Mouse (Mus musculus): Measurements from ENCODE around the gene Rprd1b.

The Rprd1b gene

DNA sequence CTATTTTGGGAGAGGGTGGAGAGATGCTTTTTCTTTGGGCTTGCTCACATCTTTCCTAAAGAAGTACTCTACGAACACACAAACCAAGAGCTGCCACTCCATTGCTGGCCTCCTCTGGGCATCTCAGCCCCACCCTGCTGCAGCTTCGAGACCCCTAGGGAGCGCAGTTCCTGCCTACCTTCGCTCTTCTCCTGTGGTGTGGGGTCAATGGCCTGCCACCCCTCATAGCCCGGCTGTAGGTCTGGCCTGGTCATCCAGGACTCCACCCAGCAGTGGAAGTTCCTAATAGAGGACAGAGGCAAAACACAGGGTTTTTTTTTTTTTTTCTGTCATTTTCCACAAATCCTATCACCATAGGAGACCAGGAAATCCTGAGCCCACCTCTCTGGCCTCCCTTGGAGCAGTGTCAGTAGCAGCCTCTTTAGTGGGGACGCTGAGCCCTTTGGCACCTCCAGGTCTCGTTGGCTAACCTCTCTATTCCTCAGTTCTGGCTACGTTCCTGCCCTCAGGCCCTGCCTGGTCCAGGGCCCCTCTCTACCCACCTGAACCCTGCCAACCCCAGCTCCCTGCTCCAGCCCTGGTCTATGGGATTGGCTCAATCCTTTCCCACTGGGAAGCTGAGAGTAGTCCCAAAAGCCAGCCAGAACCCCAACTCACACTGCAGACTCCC is 100.3 kb downstream of the Rprd1b start:
- DNase-seq, result no peak

DNA sequence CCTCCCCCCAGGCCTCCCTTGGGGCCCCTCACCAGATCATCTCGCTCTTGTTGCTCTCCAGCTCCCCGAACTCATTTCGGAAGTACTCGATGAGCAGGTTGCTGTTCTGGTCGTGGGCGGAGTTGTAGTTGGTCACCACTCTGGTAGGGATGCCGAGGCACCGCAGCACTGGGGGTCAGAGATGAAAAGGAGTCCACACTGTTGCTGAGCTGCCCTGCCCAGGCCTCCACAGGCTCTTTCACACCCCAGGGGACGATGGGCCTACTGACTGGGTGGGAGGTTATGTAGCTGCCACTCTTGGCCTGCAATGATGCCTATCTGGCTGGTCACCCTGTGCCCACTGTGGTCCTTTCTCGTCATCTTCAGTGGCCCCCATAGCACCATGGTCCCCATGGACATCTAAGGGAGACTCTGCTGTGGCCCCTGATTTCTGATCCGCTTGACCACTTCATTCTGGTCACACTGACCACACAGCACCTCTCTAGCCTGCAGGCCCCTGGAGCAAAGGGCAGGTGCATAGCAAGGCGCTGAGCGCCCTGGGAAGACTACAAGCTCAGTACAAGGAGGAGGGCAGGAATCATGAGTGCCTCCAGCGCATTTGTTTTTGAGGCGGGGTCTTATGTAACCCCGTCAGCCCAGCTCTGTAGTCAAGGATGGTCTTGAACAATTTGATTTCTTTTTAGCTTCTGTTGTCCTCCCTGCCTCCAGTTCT is 101.2 kb downstream of the Rprd1b start:
- peak; percentile 50 to 84 for DNase-seq

DNA sequence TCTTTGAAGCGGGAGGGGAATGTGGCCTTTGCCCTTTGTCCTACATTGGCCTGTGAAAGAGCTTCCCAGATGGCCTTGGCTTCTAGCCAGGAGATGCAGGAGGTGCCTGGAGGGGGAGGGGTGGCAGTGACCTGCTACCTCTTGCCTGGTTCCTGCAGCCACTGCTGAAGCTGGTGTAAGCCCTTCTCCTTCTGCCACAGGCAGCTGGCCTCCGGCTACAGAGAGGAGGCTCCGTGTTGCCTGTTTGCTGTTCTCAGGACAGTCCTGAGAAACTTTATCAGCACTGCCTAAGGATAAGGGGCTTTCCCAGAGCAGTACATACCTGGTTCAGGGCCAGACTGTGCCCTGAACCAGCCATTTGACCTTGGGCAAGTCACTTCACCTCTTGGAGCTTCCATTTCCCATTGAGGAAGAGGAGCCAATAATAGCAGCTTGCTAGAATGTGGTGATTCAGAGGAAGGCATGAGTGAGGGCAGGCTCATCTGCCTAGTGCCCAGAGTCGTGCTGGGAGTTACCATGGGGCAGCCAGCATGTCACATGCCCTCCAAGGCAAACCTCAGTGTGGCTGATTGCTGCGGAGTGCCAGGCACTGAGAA is 102.2 kb downstream of the Rprd1b start:
- peak; percentile 97 for DNase-seq

DNA sequence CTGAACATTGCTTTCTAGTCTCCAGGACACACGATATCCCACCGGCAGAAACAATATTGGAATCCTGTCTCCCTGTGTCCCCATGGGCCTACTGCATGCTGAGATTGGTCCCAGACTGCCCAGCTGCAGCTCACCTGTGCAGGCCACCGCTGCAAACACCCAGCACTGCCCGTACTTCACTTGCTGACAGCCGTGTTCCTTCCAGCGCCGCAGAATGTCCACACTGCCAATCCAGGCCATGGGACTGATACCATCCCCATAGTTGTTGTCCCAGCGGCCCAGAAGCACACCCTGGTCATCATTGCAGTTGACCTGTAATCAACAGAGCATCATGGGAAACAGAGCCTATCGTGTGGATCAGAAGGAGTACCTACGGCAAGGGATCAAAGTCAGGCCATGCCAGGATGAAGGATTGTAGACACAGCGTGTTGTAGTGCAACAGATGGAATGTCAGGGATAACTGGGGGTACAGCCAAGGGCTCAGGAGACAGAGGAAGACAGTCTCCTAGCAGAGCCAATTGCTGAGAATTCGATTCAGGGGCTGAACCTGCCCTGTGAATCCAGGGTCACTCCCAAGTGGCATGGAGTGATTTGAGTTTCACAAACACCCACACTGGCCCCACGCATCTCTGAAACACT is 103.0 kb downstream of the Rprd1b start:
- no peak for DNase-seq

DNA sequence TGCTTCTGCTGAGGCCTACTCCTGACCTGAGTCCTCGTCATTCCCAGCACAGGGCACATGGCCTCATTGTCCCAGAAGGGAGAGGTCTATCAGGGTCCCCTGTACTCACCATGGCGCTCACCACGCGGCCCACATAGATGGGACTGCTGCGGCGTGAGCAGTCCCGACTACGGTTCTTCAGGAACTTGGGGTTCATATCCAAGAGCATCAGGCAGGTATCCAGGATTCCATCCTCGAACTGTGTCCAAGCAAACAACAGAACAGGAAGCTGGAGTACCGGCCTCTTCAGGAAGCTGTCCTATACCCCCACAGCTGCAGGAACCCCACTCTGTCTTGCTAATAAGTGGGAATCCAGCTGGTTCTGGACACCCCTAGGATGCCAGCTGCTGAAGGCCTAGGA is 104.0 kb downstream of the Rprd1b start:
- no peak for DNase-seq

DNA sequence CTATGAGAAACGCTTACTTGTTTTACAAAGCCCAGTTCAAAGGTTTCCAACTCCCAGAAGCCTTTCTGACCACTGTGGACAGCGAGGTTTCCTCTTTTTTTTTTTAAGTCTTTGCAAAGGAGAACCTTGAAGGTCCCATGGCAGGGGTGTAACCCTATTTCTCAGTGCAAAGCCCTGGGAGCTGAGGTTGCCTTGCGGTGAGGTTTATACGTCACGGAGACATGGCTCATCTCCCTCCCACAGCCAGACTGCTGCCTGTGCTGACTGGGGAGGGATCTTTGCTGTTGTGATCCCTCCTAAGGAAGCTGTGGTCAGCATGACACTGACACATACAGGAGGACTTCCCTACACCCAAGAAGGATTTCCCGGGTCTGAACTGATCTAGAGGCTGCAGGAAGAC is 104.8 kb downstream of the Rprd1b start:
- no peak for DNase-seq

DNA sequence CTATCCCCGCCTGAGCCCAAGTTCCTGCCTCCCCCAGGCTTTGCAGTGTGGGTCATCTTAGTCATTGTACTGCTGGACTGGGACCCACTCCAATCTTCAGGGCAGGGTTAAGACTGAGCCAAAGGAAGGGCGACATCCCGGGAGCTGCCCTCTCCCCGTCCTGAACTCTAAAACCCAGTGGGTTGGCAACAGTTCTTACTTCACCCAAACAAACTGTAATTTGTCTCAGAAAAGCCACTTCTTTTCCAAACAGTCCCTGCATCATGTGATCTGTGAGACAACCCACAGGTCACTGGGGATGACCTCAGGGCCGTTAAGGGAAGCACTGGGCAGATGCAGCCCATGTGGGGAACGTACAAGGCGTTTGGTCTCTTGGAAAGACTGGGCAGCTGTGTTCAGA is 107.9 kb downstream of the Rprd1b start:
- DNase-seq, result peak; percentile 77 to 86

DNA sequence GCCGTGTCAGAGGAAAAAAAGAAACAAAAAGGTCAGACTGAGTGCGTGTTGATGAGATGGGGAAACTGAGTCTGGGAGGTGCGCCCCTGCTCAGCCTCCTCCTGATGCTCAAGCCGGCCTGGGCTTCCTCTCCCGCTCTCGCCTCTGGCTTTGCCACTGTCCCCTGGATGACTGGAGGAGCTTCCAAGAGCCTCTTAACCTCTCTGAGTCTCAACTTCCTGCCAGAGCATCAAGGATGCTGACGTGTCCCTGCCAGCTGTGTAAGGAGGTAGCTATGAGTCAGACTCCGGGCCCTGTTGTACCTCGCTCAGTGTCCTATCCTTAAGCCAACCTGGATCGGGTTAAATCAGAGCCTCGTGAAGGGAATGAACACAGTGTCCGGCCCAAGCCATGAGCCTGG is 109.5 kb downstream of the Rprd1b start:
- peak in 1 of 2 experiments; percentile 63 for DNase-seq

DNA sequence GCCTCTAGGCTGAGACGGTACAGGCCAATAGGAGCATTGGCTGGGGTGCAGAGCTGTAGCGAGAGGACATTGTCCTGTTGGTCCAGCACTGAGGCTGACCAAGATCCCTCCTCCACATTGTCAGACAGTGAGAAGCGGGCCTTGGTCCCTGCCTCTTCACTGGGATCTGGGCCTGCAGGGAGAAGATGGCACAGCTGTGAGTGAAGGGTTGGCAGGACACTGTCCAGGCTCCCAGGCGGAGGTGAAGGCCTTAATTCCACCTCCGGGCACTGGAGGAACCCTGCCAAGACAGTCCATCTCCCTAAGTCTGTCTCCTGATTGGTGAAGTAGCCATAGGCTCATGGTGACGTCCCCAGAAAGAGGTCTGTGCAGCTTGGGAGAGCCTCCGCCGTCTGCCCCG is 110.5 kb downstream of the Rprd1b start:
- DNase-seq, result no peak

DNA sequence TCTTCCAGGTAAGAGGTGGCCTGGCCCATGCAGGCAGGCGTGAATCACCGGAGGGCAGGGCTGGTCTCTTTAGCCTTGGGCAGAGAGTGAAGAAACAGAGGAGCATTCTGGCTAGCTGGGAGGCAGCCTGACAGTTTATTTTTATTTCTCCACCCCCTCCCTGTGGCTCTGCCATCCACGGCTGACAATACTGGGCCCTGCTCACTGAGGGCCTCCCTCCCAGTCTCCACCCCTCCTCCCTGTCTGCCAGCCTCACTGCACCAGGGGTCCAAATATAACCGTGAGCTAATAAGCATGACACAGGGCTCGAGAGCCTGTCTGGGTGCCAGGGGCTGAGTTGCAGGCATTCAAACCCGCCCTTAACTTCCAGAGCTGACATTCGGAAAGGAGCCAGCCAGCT is 111.3 kb downstream of the Rprd1b start:
- DNase-seq, result peak in 1 of 2 experiments; percentile 65

DNA sequence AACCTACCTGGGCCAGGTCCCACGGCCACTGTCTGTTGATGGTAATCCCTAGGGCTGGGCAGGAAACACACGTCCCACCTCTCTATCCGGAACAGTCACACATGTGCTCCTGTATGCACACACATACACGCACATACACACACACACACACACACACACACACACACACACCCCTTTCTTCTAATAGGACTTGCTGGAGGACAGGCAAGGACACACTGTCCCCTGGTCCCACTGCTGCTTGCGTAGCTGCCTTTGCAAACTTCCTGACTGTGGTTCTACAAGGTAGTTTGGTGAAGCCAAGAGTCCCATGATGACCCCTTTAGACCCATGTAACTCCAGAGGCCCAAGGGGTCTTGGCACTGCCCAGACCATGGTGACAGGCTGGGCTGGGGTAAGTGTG is 112.4 kb downstream of the Rprd1b start:
- peak in 1 of 2 experiments; percentile 57 for DNase-seq

DNA sequence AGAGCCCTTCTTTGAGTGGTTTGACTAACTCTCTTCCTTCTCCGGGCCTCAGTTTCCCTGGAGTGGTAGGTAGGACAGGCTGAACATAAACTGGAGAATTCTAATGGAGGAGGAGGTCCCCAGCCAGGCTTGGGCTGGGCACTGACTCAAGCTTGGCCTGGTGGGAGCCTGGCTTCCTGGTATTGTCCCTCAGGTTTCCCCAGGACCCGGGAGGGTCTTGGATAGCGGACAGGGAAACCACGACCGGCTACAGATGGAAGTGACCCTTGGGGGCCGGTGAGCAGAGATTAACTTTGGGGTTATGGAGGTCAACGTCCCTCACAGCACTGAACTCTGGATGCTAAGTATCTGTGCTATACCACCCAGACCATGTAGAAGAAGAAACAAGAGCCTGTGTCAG is 113.0 kb downstream of the Rprd1b start:
- peak in 1 of 2 experiments; percentile 67 for DNase-seq

DNA sequence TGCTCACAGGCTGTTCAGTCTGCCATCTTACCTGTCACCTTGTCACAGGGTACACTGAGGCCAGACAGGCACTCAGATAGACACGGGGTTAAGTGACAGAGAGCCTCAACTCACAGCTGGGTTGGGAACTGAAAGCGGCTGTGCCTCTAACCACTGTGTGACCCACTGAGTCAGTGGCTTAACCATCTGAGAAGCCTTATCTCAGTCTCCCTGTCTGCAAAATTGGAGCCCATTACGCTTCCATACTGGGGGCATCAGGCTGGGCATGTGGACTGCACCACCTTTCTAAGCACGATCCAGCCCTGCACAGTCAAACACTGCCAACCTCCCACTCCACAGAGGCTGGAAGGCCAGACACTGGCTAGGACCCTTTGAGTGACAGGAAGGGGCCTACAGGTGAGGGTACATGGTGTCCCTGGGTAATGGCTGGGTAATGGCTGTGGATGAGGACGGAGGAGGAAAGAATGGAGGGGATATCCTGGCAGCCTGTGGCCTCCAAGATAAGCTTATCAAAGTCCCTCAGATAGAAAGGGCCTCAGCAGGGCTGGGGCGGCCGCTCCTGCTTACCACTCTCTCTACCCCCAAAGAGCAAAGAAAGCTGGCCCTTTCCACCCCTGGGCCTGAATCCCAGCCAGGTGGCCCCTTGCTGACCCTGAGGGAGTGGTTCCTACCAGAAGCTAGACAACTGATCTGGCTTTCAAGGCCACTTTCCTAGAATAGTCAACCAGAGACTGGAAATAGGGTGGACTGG is 113.6 kb downstream of the Rprd1b start:
- peak; percentile 37 to 68 for DNase-seq

DNA sequence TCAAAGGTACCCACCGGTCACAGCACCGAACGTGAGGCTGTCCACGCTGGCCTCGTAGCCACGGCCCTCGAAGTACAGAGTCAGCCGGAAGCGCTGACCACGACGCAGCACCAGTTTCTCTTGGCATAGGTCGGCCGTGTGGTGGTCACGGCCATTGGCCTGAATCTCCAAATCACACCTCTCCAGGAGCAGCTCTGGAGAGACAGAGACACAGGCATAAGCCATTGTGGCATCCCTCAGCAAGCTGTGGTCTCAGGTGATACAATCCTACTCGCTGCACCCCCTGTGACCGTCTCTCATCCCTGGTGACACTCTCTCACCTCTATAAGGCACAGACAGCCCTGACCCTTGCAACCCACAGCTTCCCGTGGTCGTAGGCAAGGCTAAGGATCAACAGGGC is 114.7 kb downstream of the Rprd1b start:
- DNase-seq, result no peak

DNA sequence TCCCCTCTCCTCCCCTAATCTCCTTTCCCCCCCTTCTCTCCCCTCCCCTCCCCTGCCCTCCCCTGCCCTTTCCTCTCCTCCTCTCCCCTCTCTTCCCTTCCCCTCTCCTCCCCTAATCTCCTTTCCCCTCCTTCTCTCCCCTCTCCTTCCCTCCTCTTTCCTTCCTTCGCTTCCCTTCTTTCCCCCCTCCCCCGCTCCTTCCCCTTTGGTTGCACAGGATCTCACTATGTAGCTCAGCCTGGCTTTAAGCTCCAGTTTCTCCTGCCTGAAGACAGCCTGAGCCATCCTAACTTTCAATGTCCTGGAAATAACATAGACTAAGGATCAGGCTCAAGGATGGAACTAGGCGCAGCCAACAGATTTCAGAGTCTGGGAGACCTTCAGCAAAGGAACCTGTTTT is 115.5 kb downstream of the Rprd1b start:
- peak in 1 of 2 experiments; percentile 45 for DNase-seq

DNA sequence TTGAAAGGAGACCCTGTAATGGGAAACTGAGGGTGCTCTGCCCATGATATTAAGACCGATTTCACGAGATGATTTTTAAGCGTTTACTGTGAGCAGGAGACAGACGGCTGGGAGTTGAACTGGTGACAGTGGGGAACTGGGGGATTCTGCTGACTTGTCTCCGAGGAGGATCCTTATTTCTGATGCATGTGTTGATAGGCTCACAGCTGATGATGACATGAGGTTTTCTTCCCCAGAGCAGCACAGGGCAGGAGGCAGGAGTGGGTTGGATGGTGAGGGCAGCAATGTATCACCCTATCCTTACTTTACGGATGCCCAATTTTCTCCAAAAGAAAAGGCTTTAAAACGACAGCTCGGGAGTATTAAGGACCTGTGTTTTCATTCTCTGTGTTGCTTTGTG is 116.0 kb downstream of the Rprd1b start:
- DNase-seq, result no peak

DNA sequence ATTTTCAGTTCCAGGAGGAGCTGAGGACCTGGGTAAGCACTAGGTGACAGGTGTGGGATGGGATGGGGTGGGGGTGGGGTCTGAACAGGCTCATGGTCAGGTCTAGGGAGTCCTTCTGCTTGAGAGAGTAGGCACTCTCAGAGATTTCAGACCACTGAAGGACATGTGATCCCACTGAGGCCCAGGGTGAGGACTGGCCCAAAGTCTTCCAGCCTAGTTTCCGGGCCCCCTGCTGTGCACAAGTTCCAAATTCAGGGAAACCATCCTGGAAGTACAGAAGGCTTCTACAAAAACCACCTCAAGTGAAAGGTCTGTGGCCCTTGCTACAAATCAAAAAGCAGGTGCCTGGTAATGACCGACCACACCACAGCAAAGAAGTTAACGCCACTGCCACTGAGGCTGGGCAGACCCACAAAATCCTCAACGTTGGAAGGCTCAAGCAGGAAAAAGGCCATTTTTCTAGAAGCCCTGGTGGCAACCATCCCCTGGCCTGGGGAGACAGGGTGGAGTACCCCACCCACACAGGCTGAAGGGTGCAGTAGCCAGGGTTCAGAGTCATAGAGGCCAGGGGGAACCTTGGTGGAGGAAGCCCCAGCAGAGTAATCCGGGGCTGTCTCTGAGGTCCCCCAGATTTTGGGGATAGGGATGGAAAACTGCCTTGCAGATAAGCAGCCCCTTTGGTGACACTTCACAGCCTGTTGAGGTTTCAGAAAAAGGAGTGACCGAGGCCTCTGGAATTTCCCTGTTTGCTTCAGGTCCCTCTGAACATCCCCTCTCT is 116.6 kb downstream of the Rprd1b start:
- no peak for DNase-seq

DNA sequence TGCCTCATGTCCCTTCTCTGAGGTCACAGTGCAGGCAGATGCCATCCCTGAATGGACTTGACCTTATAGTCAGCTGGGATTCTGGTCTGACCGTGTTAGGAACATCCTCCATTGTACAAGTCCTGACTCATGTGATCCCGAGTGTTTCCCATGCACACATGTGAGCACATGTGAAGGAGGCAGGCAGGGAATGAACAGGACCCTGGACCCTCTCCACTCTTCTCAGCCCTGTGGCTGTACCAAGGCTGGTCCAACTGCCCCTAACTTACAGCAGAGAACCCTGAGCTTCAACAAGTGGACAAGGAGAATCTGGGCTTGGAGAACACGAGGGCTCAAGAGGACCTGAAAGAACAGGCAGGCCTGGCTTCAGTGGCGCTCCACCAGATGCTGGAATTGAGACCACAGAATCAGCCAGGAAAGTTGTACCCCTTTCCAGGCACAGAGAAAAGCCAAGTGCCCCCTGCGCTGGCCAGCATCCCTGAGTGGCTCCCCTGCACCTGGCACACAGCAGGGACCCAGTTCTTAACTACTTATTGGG is 117.3 kb downstream of the Rprd1b start:
- DNase-seq, result no peak

DNA sequence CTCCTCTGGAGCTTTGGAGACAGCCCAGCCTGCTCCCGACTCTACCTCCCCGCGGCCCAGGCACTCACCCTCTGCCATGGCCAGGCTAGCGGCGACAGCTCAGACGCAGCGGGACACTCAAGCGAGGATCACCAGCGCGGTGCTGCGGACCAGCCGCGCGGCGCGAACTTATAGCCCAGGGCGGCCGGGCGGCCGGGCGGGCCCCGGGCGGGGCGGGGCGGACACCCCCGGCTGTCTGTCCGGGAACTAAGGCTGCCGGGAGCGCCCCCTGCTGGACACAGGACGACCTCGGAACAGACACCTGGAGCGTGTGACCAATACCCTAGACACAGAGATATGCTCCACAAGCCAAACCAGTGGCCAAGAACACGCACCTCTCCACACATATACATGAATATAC is 117.9 kb downstream of the Rprd1b start, which contains the start of gene Tgm2:
Tgm2 (minus strand) TSS at position 214 of the 400 bp plus-strand sequence.
- DNase-seq, result peak; percentile 95 to 98

DNA sequence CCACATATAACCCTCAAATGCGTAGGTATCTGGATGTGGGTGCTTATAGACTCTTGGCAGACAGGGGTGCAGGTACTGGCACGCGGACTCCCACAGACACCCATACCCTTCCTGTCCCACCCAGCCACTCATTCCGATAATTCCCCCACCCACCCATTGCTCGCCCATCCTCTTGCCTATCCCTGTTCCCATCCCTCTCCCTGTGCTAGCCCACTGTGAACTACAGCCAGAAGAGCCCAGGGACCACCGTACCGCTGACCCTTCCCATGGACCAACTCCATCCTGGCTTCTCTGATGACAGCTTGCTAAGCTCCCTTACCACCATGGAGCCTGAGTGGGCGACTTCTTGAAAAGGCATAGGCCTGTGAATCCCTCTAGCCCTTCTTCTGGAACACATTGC is 118.7 kb downstream of the Rprd1b start:
- no peak for DNase-seq

DNA sequence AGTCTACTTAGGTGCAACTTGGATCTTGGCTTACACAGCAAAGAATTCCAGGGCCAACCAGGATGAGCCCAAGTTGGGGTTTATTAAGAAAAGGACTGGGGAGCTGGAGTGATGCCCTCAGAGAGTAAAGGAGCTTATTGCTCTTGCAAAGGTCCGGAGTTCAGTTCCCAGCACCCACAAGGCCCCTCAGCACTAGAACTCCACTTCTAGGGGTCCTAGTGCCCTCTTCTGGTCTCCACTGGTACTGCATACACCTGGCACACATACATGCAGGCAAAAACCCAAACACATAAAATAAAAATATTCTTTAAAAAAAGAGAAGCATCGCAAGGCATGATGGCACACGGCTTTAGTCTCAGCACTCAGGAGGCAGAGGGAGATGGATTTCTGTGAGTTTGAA is 122.8 kb downstream of the Rprd1b start:
- DNase-seq, result no peak

Measured in kidney, postnatal 25 days (tissue).